Mouse (Mus musculus): ENCODE measurements at regions not wholly inside any gene's neighbourhood (a gene's known extent, or its start where the extent isn't known, plus 50 kb on each side); places are given as distances from the start of the nearest gene placed in this dataset.

GRCm38 (mm10) chr12:10865294-10865693, 285.6 kb downstream of the Kcns3 start:
- DNase-seq (ENCODE audit: low spot score), result no peak
- no peaks in the 10 kb centered on the region for H3K4me1 ChIP-seq (ENCODE audit: insufficient read depth, low read length)
- H3K27me3 ChIP-seq (ENCODE audit: insufficient read depth, low read length), result no peaks in the 10 kb centered on the region
- no peak overlapping the region for H3K4me3 ChIP-seq (ENCODE audit: low read depth, low read length)
- H3K36me3 ChIP-seq (ENCODE audit: insufficient read depth, low read length), result no peaks in the 10 kb centered on the region
- no peak overlapping the region for H3K4me2 ChIP-seq (ENCODE audit: low read depth, low read length, poor library complexity, severe bottlenecking)
- H3K9me3 ChIP-seq (ENCODE audit: low read length), result no peaks in the 10 kb centered on the region
- H3K9ac ChIP-seq (replicated peaks; ENCODE audit: low read length, poor library complexity, severe bottlenecking), result no peak overlapping the region
- no peak for TF ChIP-seq CTCF (IDR thresholded peaks at IDR 0.05)
- no peak for ATAC-seq (ENCODE audit: low FRiP score)
- WGBS, result 96% methylated on average over 2 of the region's 2 CpGs
- no peak overlapping the region for H3K27ac ChIP-seq (ENCODE audit: low read depth, low read length)

- Histone ChIP-seq H3K9ac (replicated peaks; ENCODE audit: low read length, poor library complexity, severe bottlenecking) (no peak overlapping the region), H3K27ac (ENCODE audit: low read depth, low read length) (no peak overlapping the region), H3K27me3 (ENCODE audit: insufficient read depth, low read length) (no peaks in the 10 kb centered on the region), H3K4me3 (ENCODE audit: low read depth, low read length) (no peak overlapping the region), H3K4me1 (ENCODE audit: insufficient read depth, low read length) (no peaks in the 10 kb centered on the region), H3K36me3 (ENCODE audit: insufficient read depth, low read length) (no peaks in the 10 kb centered on the region), H3K9me3 (ENCODE audit: low read length) (no peaks in the 10 kb centered on the region), H3K4me2 (ENCODE audit: low read depth, low read length, poor library complexity, severe bottlenecking) (no peak overlapping the region)
- WGBS, result 93% methylated on average over 2 of the region's 2 CpGs
- peak; percentile 10 for DNase-seq (ENCODE audit: low spot score)
- ATAC-seq (ENCODE audit: low FRiP score), result no peak
- TF ChIP-seq CTCF (IDR thresholded peaks at IDR 0.05), result no peak
Measured at GRCm38 (mm10) chr12:10820335-10820734, 330.5 kb downstream of the Kcns3 start.

- Histone ChIP-seq H3K4me1 (ENCODE audit: insufficient read depth, low read length) (no peaks in the 10 kb centered on the region), H3K9me3 (ENCODE audit: low read length) (no peaks in the 10 kb centered on the region), H3K27ac (ENCODE audit: low read depth, low read length) (no peak overlapping the region), H3K9ac (replicated peaks; ENCODE audit: low read length, poor library complexity, severe bottlenecking) (no peak overlapping the region), H3K4me2 (ENCODE audit: low read depth, low read length, poor library complexity, severe bottlenecking) (no peak overlapping the region), H3K4me3 (ENCODE audit: low read depth, low read length) (no peak overlapping the region), H3K27me3 (ENCODE audit: insufficient read depth, low read length) (no peaks in the 10 kb centered on the region), H3K36me3 (ENCODE audit: insufficient read depth, low read length) (no peaks in the 10 kb centered on the region)
- ATAC-seq (ENCODE audit: low FRiP score), result no peak
- 52% methylated on average over 2 of the region's 2 CpGs for WGBS
- no peak for TF ChIP-seq CTCF (IDR thresholded peaks at IDR 0.05)
- peak; percentile 9 for DNase-seq (ENCODE audit: low spot score)
Measured at GRCm38 (mm10) chr12:10818083-10818482, 332.8 kb downstream of the Kcns3 start.

- H3K27me3 ChIP-seq (ENCODE audit: insufficient read depth, low read length), result no peaks in the 10 kb centered on the region
- 80% methylated on average over 2 of the region's 2 CpGs for WGBS
- TF ChIP-seq CTCF (IDR thresholded peaks at IDR 0.05), result no peak
- DNase-seq (ENCODE audit: low spot score) (no peak), ATAC-seq (ENCODE audit: low FRiP score) (no peak)
- H3K9ac ChIP-seq (replicated peaks; ENCODE audit: low read length, poor library complexity, severe bottlenecking), result no peak overlapping the region
- H3K27ac ChIP-seq (ENCODE audit: low read depth, low read length), result no peak overlapping the region
- no peaks in the 10 kb centered on the region for H3K4me1 ChIP-seq (ENCODE audit: insufficient read depth, low read length)
- no peak overlapping the region for H3K4me2 ChIP-seq (ENCODE audit: low read depth, low read length, poor library complexity, severe bottlenecking)
- H3K36me3 ChIP-seq (ENCODE audit: insufficient read depth, low read length), result no peaks in the 10 kb centered on the region
- H3K9me3 ChIP-seq (ENCODE audit: low read length), result no peaks in the 10 kb centered on the region
- H3K4me3 ChIP-seq (ENCODE audit: low read depth, low read length), result no peak overlapping the region
Measured at GRCm38 (mm10) chr12:10817516-10817915, 333.3 kb downstream of the Kcns3 start.

DNA sequence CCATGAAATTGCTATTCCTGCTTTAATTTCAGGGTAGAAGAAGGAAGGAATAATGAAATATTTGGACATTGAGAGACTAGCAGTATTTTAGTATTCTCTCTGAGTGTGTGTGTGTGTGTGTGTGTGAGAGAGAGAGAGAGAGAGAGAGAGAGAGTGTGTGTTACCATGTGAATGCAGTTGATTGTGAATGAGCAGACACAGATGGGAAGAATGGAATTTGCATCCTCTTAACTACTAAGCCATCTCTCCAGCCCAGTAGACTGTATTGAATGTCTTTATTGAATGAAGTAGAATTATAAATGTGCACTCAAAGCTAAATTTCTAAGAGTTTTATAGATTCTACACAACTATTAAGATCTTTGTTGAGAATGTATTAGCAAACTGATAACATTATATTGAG, 340.3 kb downstream of the Kcns3 start:
- DNase-seq (ENCODE audit: low spot score) (no peak), ATAC-seq (ENCODE audit: low FRiP score) (no peak)
- H3K4me2 ChIP-seq (ENCODE audit: low read depth, low read length, poor library complexity, severe bottlenecking), result no peak overlapping the region
- no peak overlapping the region for H3K27ac ChIP-seq (ENCODE audit: low read depth, low read length)
- H3K4me1 ChIP-seq (ENCODE audit: insufficient read depth, low read length), result no peaks in the 10 kb centered on the region
- H3K27me3 ChIP-seq (ENCODE audit: insufficient read depth, low read length), result no peaks in the 10 kb centered on the region
- TF ChIP-seq CTCF (IDR thresholded peaks at IDR 0.05), result no peak
- H3K36me3 ChIP-seq (ENCODE audit: insufficient read depth, low read length), result no peaks in the 10 kb centered on the region
- H3K9me3 ChIP-seq (ENCODE audit: low read length), result no peaks in the 10 kb centered on the region
- H3K9ac ChIP-seq (replicated peaks; ENCODE audit: low read length, poor library complexity, severe bottlenecking), result no peak overlapping the region
- H3K4me3 ChIP-seq (ENCODE audit: low read depth, low read length), result no peak overlapping the region

DNA sequence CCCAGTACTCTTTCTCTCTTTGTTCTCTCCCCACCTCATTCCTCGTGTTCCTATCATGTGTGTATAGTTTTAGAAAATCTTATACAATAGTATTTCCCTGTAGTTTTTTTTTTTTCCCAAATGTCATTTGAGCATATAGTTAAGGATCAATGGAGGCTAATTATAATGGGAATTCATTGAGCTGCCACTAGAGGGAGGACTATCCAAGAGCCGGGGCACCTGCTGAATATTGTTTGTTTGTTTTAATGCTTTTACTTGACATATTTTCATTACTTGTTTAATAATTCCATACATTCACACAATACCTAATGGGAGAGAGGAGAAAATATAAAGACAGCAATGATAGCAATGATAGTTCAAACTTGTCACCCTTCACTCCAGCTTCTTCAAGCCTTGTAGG, 346.4 kb downstream of the Kcns3 start:
- 67% methylated on average over 2 of the region's 2 CpGs for WGBS
- Histone ChIP-seq H3K27me3 (ENCODE audit: insufficient read depth, low read length) (no peaks in the 10 kb centered on the region), H3K27ac (ENCODE audit: low read depth, low read length) (no peak overlapping the region), H3K9me3 (ENCODE audit: low read length) (no peaks in the 10 kb centered on the region), H3K4me2 (ENCODE audit: low read depth, low read length, poor library complexity, severe bottlenecking) (no peak overlapping the region), H3K4me1 (ENCODE audit: insufficient read depth, low read length) (no peaks in the 10 kb centered on the region), H3K4me3 (ENCODE audit: low read depth, low read length) (no peak overlapping the region), H3K9ac (replicated peaks; ENCODE audit: low read length, poor library complexity, severe bottlenecking) (no peak overlapping the region), H3K36me3 (ENCODE audit: insufficient read depth, low read length) (no peaks in the 10 kb centered on the region)
- ATAC-seq (ENCODE audit: low FRiP score) (no peak), DNase-seq (ENCODE audit: low spot score) (no peak)
- TF ChIP-seq CTCF (IDR thresholded peaks at IDR 0.05), result peak; percentile 57
